Mouse (Mus musculus) thymus, adult 2 months (tissue): ENCODE measurements at regions not wholly inside any gene's neighbourhood (a gene's known extent, or its start where the extent isn't known, plus 50 kb on each side); places are given as distances from the start of the nearest gene placed in this dataset.

ENCODE experiments used
- CTCF ChIP-seq: fragments of 200-500 bp; IDR thresholded peaks from 2 replicates; pipeline ENCODE4 v1.5.1; 2012; ENCODE audit warnings: mild to moderate bottlenecking, control low read depth, low read length, moderate library complexity, borderline replicate concordance; ENCODE audit not compliant: control insufficient read depth, poor library complexity, insufficient read depth; ENCODE audit errors: extremely low read depth
- POLR2A ChIP-seq: fragments of 200-500 bp; IDR thresholded peaks from 2 replicates; pipeline ENCODE4 v1.6.1; 2012; ENCODE audit warnings: mild to moderate bottlenecking, low read length, control low read depth, moderate library complexity; ENCODE audit not compliant: control insufficient read depth, poor library complexity, insufficient read depth; ENCODE audit errors: extremely low read depth

- TF ChIP-seq CTCF = no peak
- no peak for TF ChIP-seq POLR2A
Observed at GRCm38 (mm10) chr8:127964801-127965200, 393.6 kb upstream of the Nrp1 start.
